Mouse (Mus musculus): ENCODE measurements around the gene Fgf13. TPM values are rescaled to one million over a fixed set of nuclear protein-coding genes. Genes with fewer than 3 reads are reported as not detected.

Fgf13 gene
- total RNA-seq, 1 experiment from 2014 or later: 8.6 TPM

GRCm38 (mm10) chrX:59034969-59035368, 532.9 kb downstream of the Fgf13 start:
- no peak for ATAC-seq (replicated peaks; ENCODE audit: insufficient number of reproducible peaks, low FRiP score, low TSS enrichment, poor library complexity, severe bottlenecking)

Measured in monocyte, adult 5-6 weeks (primary cell).